Mouse (Mus musculus): Measurements from ENCODE around the gene Proca1. TPM values are rescaled to one million over a fixed set of nuclear protein-coding genes. Genes with fewer than 3 reads are reported as not detected.
A peak's percentile ranks its signal among the peaks of the same experiment; 100 is the strongest.

Gene Proca1
- total RNA-seq, 2 experiments from 2014 or later: 0.47 to 0.57 TPM

DNA sequence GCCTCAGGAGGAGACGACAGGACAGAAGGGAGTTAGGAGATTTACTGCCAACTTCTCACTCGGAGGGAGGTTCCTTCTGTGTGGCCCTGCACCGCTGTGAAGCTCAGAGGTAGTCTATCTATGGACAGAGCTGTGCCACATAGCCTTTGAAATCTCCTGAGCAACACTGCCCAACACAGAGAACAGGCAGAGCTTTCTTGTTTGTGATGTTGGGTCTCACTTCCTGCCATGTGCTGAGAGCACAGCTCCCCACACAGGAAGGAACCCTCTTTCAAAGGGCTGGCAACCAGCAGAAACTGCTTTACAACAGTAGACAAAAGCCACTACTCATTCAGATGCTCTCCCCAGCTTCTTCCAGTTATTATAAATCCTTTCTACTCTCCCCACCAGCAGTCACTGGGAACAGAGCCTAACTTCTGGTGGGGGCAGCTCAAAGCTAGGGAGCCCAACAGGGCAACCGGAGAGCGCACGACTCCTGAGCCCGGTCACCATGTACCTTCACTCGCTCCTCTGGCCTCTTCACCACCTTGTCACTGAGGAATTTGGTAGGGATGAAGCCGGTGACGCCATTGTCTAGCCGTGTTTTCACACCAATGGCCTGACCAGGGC, 22.6 kb downstream of the Proca1 start:
- no peak for DNase-seq (ENCODE audit: low spot score)

DNA sequence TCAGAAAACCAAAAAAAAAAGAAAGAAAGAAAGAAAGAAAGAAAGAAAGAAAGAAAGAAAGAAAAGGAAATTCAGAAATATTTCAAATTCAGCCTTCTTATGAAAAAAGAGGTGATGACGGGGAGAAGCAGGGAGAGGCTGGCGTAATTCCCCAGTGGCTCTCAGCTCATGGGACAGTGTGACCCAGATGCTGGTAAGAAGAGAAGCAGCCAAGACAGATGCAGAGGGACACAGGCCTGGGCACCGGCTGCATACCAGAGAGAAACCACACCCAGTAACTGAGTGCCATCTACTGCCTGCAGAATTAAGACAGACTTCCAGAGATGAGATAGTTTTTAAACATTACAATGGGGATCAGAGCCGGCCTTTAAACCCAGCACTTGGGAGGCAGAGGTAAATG, 30.4 kb downstream of the Proca1 start:
- peak; percentile 59 for DNase-seq (ENCODE audit: low spot score)

DNA sequence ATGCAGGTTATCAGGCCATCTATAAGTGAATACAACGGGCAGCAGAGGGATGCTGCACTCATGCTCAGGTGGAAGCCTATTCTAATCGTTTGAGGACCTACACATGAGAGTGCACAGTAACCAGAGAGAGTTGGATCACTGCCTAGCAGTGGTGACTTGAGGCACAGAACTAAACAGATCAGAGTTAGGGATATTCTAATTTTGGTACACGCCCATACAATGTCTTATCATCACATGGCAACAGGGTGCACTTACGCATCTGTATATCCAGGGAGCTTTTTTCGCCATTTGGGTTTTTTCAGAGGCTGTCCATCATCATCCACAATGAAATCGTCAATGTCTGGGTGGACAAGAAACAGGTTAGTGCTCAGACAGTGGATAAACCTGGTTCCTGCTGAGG, 38.3 kb downstream of the Proca1 start:
- DNase-seq (ENCODE audit: low spot score): no peak

DNA sequence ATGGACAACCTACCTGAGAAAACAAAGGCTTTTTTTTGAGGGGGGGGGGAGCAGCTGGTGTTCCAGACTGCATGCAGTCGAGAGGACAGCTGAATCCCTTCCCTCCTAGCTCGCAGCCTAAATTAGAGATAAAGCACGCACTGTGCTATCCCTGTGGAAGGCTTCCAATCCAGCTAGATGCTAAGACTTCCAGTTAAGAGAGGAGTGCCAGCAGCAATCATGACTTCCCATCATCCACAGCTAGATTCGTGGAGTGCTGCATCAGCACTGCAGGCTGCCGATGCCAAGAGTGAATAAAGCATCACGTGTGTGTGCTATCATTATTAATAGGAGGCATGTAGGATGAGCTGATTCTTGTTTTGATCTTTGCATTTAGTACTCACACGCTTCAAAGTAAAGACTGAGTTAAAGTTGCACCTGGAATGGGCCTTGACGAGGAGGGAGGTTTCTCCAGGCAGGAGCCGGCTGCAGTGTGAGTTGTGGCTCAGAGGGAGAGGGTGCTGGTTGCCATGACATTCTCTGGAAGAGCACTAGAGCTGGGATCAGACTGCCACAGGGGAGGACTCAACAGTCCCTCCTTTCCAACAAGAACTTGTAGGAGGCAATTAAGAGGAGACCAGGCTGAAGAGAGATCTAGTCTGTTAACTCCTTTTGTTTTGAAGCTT, 47.1 kb downstream of the Proca1 start:
- peak; percentile 34 for DNase-seq (ENCODE audit: low spot score)

DNA sequence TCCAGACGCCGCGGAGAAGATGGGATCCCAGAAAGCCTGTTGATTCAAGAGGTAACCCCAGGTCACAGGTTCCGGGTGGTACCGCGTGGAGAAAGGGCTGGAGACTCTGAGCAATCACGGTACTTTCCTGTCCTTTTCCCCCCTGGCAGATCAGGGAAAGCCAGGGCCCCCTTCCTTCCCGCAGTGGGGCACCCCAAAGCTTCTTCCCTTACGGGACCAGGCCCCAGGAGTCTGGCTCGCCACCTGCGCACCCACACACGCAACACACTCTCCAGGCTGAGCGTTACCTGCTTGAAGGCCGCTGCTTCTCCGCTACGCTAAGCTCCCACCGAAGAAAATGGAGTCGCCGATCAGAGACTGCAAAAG, 52.1 kb downstream of the Proca1 start:
- no peak for DNase-seq (ENCODE audit: low spot score)

DNA sequence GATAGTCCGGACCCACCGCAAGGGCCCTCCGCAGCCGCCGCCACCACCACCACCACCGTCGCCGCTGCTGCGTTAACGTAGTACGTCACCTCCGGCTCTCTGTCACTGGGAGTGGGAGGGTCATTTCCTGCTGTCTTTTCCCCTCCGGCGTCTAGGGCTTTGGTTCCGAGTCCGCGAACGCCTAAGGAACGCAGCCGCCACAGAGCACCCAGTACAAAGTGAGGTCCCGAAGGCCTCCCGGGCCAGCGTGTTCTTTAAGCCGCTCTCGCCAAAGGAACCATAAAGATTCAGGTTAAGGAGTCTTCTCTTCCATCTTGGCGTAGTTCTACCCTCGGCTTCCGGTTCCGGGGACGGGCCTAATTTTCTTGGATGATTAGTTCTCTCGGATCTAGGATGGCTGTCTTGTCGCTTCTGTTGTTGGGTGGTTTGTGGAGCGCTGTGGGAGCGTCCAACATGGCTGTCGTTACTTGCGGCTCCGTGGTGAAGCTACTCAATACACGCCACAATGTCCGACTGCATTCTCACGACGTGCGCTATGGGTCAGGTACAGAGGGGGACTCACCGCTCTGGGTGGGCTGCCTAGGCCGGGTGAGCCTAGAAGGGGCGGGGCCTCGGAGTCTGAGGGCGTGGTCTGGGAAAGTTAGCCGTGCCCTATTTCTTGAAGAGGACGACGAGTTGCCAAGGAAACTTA, 52.6 kb downstream of the Proca1 start, which contains the start of the genes Sdf2 and Supt6:
Gene Sdf2 (plus strand): TSS at position 120 of the 691 bp plus-strand sequence.
Gene Supt6 (minus strand): TSS at position 361 of the 691 bp plus-strand sequence.
- DNase-seq (ENCODE audit: low spot score): peak; percentile 90

DNA sequence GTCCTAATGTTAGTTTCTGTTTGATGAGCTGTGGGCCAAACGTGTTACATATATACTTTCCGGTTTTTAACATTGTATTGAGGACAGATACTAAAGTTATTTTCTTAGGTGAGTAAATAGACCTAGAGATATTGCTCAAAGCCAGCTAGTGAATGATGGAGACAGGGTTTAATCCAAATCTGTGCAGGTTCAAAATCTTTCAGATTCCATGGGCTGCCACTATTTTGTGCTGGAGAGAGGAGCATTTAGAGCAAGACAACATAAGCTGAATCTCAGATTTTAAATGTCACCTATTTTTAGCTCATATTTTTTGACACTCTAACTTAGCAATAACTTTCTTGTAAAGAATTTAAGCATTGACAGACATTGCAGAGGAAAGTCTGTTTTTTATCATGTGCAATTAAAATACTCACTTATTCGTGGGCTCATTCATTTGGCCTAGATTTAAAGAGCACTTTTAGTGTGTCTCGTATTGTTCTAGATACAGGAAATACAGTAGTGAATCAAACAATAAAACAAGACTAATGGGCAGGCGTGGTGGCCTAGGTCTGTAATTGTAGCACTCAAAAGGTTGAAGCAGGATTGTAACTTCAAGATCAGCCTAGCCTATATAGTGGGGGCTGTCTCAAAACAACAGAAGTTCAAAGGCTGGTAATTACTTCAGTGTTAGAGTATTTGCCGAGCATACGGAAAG, 53.3 kb downstream of the Proca1 start:
- DNase-seq (ENCODE audit: low spot score): no peak

DNA sequence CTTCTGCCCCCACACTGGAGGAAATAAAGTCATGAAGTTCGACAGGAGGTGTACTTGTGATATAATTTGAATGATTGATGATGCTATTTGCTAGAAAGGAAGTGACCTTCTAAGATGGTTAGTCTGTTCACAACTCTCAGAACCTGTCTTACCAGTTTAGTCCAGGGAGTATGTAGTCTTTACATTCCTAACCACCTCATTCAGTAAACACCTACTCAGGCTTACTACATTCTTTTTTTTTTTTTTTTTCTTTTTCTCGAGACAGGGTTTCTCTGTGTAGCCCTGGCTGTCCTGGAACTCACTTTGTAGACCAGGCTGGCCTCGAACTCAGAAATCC, 53.8 kb downstream of the Proca1 start:
- DNase-seq (ENCODE audit: low spot score): no peak

DNA sequence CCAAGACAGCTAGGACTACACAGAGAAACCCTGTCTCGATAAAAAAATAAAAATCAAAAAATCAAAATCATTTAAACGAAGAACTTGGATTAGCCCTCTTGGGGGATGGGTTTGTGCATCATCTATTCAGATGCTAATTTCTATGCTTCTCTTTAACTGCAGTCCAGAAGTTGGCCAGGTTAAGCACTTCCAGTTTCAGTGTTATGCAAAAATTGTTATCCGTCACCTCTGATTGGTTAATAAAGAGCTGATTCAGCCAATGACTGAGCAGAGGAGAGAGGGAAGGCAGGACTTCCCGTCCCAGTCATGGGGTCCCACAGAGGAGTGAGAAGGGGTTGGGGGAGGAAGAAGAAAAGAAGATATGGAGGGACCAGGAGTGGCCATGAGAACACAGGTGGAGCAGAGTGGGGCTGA, 54.5 kb downstream of the Proca1 start:
- DNase-seq (ENCODE audit: low spot score): no peak

Small RNA genes lying within 50 kb of the gene (microRNA-seq; reads per million reads assigned to microRNA genes)
- not detected for gene Mir7653

Other genes starting within 250 kb of the Proca1 start
- 10 to 100 TPM; 13.9 to 14.3 TPM for gene Phf12, start 210.6 kb upstream of the Proca1 start, total RNA-seq (2021)
- under 1 TPM; 0.80 to 0.97 TPM for gene Dhrs13, start 161.1 kb upstream of the Proca1 start, total RNA-seq (2021)
- 10 to 100 TPM; 45.6 to 49.1 TPM for gene Flot2, start 155.5 kb upstream of the Proca1 start, total RNA-seq (2021)
- 10 to 100 TPM; 20.1 to 22.7 TPM for gene Eral1, start 113.0 kb upstream of the Proca1 start, total RNA-seq (2021)
- 1 to 10 TPM; 8.2 to 9.4 TPM for gene Fam222b, start 98.7 kb upstream of the Proca1 start, total RNA-seq (2021)
- 1 to 10 TPM; 2.0 to 2.2 TPM for gene Traf4, start 27.8 kb upstream of the Proca1 start, total RNA-seq (2021)
- gene Nek8, start 16.7 kb upstream of the Proca1 start, total RNA-seq (2021): under 1 TPM; 0.37 to 0.50 TPM
- gene Tlcd1, start 16.7 kb upstream of the Proca1 start, total RNA-seq (2021): 1 to 10 TPM; 1.5 to 2.2 TPM
- 100 to 1,000 TPM; 845 to 889 TPM for gene Rpl23a, start 9.8 kb upstream of the Proca1 start, total RNA-seq (2021)
- gene Rab34, start 5.0 kb upstream of the Proca1 start, total RNA-seq (2021): 1 to 10 TPM; 2.5 to 3.5 TPM
- 10 to 100 TPM; 40.8 to 44.7 TPM for gene Sdf2, start 52.4 kb downstream of the Proca1 start, total RNA-seq (2021)
- 10 to 100 TPM; 27.8 to 32.3 TPM for gene Supt6, start 52.6 kb downstream of the Proca1 start, total RNA-seq (2021)
- gene 2610507B11Rik, start 68.4 kb downstream of the Proca1 start, total RNA-seq (2021): 100 to 1,000 TPM; 200 to 204 TPM
- gene BC030499, start 97.4 kb downstream of the Proca1 start, total RNA-seq (2021): under 1 TPM; 0.38 to 0.46 TPM
- 1 to 10 TPM; 2.3 to 2.5 TPM for gene Spag5, start 108.1 kb downstream of the Proca1 start, total RNA-seq (2021)
- 1 to 10 TPM; 2.1 to 2.6 TPM for gene Aldoc, start 129.6 kb downstream of the Proca1 start, total RNA-seq (2021)
- 10 to 100 TPM; 18.2 to 19.2 TPM for gene Pigs, start 135.0 kb downstream of the Proca1 start, total RNA-seq (2021)
- gene Unc119, start 150.1 kb downstream of the Proca1 start, total RNA-seq (2021): 1 to 10 TPM; 8.3 TPM
- gene Foxn1, start 193.2 kb downstream of the Proca1 start, total RNA-seq (2021): not detected
- not detected for gene Slc13a2, start 228.8 kb downstream of the Proca1 start, total RNA-seq (2021)